Mouse (Mus musculus) heart, adult 18-20 months (tissue): ENCODE data around the gene Babam2. TPM values are rescaled to one million over a fixed set of nuclear protein-coding genes. Genes with fewer than 3 reads are reported as not detected.
A peak's percentile ranks its signal among the peaks of the same experiment; 100 is the strongest.

ENCODE experiments used
- DNase-seq, 2 experiments: peaks; one replicate each; pipeline ENCODE4 v3.0.0; 2021 to 2022; ENCODE audit warnings: mixed read lengths in 1 of 2
- total RNA-seq, 2 experiments: library from RNA; stranded (reverse); gene quantifications; 2 replicates each; pipeline ENCODE4 v1.2.3; 2021

The Babam2 gene
- total RNA-seq, 2 experiments from 2014 or later, result 31.5 to 37.7 TPM

DNA sequence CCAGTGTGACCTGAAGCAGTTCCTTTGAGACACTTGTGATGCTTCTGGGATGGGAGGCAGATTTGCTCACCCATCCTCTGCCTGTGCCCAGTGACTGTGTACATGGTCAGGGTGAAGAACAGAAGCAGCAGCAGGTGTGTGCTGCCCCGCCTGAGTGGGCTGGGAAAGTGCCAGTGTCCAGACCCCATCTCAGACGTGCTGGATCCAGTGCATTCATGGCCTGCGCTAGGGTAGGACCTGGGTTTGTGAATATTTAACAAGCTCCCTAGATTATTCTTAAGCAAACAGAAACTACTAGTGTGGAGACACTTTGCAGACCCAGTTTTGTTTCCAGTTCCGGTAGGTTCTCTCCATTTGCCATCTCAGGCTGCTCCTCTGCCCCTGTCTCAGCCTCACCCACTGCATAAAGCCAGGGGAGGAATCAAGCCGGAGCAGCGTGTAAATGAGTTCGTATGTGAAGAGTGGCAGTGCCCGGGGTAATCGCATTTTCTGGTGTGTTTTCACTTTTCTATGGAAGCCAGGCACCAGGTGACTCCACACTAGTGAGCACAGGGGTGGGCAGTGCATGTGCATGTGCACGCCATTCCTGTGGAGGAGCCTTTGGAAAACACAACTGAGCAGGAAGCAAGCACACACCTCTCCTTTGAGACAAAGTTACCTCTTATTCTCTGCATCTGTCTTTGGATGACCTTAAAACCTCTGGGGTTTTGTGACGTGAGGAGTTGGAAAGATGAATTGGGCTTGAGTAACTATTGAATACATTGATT, 290.2 kb downstream of the Babam2 start:
- no peak for DNase-seq

DNA sequence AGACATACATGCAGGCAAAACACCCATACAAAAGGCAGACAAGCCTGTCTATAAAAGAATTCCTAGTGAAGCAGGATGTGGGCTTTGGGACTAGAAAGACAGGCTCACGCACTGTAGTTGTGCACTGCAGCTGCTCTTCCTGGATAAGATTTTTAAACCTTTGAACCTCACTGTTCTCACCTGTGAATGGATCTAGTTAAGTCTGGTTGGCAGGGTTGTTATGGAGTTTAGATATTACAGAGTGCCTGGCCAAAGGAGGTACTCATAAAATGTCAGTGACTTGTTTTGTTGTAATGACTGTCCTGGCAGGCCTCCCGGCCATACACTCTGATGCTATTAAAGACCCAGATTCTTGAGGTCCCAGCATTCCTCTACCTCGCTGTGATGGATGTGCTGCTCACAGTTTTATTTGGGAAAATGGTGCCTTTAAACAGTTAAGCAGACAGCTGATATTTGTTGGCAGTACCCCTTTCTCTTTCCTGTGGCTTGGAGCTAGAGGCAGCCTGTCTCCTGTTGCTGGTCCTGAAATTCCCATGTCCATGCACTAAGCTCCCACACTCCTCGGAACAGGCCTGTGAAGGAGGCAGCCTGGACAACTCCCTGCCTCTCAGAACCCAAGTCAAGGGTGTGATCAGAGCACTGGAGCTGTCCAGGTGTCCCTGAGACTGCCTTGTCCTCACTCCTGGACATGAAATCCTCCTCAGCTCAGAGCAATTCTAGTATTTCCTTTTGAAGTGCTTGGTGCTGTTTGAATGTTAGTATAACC, 299.9 kb downstream of the Babam2 start:
- no peak for DNase-seq

DNA sequence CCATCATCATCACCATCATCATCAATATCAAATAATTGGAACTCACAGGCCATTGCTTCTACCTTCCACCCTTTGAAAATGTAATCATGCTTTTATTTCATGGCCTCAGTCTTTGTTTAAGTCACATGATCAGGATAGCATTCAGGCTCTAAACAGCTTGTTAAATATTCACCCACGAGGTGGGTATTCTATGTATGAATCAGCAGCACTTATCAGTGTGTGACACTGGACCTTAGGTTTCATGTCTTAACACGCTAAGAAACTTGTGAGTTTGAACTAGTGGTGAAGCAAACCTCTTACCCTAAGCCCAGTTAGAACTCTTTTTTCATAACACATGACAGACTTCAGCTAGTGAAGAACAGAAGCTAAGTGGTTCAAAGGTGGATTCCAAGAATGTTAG, 301.3 kb downstream of the Babam2 start:
- DNase-seq, result no peak

DNA sequence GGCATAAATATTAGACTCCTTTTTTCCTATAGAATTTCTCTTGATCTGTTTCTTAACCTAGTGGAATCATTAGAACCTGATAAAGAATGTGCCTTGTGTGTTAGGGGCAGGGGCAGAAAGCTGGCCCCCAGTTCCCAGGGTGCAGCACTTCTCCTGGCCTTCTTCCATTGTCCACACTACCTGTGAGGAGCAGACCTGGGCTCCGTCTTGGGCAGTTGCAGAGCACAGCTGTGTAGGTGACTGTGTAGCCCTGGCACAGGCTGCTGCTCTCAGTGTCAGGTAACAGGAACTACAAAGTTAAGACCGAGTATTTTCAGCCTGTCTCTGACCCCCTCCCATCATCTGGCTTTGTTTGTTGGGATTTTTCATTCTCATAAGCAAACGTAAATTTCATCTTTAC, 302.6 kb downstream of the Babam2 start:
- DNase-seq, result no peak

DNA sequence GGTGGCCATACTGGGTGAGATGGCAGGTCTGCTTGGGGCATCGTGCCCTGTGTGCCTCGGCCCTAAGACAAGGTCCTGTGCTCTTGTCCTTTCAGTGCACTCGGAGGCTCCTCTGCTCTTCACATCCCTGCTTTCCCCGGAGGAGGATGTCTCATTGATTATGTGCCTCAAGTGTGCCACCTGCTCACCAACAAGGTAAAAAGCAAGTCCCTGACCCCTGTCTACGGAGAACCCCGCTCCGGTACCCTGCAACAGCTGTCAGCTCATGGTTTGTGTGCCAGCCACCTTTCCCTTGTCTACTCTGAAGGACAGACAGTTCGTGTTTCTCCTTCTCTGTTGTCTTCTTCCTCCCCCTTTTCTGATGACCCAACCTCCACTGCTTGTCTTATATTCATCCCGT, 303.8 kb downstream of the Babam2 start:
- no peak for DNase-seq

DNA sequence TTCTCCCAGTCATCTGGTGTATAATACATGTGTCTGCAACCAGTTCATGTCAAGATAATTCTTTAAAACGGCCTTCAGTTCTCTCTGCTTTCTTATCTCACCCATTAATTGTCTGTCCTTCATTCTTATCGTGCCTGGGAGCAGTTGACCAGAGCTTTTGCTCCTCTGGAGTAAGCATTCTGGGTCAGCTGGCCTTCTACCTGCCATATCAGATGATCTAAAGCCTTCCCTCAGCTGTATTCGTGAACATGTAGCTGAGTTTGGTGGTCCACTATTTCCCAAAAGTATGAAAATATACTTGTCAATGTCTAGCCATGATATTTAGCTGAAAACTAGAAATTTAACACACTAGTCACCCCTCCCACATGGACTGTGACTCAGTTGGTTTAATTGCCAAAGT, 304.3 kb downstream of the Babam2 start:
- DNase-seq, result no peak

DNA sequence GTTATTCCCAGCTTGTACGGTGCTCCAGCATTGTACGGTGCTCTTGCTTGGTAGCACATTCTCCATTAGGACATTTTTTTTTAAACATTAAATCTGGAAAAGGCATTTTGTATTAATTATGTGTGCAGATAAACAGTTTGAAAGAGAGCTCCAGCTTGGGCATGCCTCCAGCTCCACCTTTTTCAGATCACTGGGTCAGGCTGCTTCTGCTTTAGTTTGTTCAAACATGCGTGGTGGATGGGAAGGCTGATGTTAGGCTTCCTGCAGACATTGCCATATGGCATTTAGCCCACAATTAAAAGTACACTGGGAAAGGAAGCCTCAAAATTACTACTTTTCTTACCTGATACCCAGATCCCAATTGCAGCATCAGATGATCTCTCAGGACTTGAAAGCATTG, 310.9 kb downstream of the Babam2 start:
- DNase-seq, result peak in 1 of 2 experiments; percentile 50

DNA sequence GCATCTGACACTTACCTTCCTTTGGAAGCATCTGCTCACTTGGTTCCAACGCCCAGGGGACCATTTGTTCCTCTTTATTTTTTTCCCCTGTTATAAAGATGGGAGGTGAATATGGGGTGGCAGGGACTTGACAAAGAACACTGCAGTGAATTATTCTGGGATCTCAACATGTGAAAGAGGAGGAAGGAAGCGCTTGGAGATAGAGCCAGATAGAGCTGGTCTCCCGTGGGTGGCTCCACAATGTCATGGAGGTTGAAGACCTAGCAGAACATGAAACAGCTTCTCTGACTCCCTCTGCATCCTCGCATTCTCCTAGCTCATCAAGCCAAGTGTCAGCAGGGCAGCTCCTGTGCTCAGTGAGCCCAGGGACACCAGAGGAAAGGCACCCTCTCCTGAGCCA, 312.6 kb downstream of the Babam2 start:
- no peak for DNase-seq

DNA sequence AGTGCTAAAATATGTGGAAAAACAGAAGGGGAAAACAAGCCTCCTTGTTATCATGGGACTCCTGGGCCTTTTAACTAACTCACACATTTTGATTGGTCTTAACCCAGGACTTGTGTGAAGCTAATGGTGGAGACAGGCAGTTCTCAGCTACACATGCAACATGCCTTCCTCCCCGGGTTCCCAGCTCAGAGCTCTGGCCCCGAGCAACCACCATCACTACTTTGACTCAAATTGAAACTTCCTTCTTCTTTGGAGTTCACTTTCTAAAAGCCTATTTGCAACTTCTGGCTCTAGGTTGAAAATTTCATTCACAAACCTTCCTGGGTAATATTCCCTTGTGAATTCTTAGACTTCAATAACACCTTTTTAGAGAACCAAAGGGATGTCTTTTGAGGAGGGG, 315.6 kb downstream of the Babam2 start:
- DNase-seq, result no peak

DNA sequence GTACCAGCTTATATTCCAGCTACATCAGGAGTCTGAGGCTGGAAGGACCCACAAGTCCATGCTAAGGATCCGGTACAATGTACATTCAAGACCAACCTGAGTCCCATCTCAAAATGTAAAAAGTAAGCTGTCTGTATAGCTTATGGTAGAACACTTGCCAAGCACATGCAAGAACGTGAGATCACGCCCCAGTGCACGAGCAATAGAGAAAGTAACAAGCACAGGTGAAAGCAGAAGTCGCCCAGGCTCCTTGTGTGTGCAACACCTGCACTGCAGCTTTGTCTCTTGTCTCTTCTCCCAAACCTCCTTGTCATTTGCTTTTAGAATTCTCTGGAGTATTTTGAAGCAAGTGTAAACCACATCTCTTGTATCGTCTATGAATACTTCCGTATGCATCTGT, 317.3 kb downstream of the Babam2 start:
- no peak for DNase-seq

DNA sequence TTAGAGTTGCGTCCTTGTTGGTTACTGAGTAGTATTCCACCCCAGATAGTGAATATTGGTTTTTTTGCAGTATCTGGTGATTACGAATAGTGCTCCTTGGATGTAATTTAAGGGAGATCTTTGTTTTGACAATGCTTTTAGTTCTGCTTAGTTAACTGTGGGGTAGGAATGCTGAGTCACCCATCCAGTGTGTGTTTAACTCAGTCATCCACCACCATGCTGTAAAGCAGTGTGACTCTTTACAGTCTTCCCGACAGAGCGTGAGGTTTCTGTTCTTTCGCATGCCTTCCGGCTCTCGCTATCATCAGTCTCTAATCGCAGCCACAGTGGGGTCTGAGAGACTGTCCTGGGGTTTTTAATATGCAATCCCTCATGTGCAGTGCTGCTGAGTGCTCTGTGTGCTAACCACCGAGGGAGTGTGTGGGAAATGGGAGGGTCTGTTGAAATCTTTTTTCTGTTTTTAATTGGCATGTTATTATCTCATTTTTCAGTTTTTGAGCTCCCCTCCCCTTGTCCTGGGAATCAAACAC, 318.5 kb downstream of the Babam2 start:
- no peak for DNase-seq

DNA sequence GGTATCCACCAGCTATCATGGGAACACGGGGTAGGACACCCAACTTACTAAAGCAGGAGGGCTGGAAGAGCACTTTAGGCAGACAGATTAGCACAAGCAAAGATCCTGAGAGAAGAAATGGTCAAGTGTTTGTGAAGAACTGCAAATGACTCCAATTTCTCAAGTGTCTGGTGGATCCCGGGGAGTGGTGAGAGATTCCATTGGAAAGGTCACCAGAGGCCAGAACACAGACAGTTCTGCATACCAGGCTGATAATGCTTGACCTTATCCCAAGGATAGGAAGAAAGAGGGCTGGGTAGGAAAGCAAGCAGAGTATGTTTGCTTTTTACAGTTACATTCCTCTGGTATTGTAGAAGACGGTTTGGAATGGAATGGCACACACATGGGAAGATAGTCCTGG, 320.2 kb downstream of the Babam2 start:
- peak; percentile 17 to 25 for DNase-seq

DNA sequence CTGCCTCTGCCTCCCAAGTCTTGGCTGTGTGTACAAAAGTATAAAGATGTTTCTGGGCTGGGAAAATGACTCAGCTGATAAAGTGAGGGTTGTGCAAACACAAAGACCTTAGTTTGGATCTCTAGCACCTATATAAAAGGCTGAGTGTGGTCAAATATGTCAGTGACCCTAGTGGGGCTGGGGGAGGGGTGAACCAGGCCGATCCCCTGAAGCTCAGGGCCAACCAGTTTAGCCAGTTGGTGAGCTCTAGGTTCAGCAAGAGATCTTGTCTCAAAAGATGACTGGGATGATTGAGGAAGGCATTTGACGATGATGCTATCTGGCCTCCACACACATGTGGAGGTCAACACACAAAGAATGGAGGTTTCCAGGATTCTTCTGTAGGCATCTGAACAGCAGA, 320.8 kb downstream of the Babam2 start:
- no peak for DNase-seq

DNA sequence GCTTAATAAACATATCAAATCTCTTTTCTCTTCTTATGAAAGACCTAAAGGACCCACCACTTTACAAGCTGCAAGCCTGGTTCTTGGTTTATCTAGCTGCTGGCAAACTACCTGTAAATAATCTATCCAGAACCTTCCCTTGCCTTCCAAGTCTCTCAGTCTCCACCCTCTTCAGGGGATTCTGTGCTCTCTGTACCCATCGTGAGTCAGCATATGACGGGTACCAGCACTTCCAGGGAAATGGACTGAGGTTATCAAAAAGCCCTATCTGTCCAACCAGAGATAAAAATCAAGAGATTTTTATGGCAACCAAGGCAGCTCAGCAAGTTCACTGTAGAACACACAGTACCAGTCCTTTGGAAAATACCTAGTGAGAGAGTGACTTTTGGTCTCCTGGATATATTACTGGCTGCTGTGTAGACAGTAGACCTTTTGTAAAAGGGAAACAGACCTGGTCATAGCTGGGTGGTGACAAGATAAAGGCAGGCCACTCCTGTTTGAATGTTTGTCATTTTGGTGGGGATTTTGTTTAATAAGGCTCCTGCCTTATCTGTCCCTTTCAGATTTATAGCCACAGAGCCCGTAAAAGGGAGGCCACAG, 332.4 kb downstream of the Babam2 start:
- no peak for DNase-seq

DNA sequence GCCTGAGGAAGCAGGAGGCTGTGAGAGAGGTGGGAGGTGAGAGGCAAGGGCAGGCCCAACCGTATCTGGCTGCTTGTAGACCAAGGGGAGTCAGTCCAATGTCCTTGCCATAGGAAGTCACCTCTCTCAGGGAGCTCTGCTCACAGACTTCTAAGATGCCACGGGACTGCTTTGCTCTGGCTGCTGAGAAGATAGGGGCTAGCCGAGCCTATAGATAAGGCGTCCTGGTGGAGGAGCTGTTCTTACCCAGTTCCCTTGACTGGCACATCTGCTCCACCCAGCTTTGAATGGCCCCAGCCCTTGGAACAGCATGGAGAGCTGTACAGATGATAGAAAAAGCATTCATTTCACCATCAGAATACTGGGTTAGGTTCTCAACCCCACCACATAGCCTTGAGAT, 335.7 kb downstream of the Babam2 start:
- DNase-seq, result no peak

DNA sequence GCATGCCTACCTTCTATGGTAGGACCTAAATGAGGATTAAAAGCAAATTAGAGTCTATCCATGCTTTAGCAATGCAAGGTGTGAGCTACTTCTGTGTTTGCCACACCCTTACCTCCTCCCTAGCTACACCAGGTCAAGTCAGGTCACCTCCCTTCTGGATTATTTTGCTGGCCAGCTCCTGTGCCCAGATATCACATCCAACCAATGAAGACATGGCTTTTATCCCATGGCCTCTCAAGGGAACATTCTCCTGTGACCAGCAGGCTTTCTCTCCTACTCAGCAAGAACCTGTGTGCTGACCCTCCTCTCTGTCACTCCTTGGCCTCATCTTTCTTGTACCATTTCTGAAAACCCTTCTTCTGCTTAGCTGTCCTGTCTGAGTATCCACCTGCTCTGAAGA, 336.1 kb downstream of the Babam2 start:
- peak; percentile 33 to 36 for DNase-seq

DNA sequence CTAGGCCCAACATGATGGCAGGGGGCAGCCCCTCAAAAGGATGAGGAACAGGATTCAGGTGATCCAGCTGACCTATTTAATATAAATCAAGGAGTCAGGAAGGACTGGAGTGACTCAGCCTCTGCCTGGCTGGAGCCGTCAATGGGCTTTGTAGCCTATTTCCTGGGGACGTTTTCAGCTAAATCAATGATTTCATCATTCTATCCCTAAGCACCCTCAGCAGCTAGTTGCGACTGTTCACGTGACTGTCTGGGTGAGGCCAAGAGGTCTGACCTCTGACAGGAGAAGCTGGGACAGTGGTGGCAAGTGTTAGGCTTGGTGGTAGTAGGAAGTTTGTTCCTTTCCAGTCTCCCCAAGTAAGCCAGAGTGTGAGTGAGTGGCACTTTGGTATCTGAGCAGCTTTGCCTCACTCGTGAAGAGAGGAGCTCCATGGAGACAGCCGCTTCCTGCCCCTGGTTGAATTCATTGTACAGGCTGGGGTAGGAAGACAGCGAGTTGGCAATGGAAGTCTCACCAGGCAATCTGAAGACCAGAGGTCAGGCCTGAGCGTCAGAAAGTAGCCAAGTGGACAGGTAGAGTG, 337.1 kb downstream of the Babam2 start:
- DNase-seq, result peak; percentile 33 to 36

DNA sequence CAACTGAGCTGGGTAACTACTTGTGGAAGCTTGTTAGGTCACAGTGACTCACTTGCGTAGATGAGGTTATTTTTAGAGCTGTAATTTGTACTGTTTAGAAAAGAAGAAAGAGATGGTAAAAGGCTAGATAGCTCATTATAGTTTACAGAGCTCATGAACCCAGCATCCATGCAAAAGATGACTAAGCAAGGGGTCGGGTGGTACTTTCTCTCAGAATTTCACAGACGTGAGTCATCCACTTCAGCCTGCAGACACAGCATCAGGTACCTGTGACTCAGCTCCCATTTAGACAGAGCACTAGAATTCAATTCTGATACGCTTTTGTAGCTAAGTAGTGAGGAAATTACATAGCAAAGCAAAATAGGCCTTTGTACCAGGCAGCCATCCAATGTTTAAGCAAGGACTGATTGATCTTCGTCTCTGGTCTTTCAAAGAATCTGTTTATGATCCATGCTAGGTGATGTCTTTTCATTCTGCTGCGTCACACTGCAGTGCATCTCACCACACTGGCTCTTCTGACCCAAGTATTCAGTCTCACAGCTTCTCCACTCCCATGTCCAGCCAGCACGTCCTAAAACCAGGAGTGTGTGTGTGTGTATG, 338.3 kb downstream of the Babam2 start:
- DNase-seq, result no peak

DNA sequence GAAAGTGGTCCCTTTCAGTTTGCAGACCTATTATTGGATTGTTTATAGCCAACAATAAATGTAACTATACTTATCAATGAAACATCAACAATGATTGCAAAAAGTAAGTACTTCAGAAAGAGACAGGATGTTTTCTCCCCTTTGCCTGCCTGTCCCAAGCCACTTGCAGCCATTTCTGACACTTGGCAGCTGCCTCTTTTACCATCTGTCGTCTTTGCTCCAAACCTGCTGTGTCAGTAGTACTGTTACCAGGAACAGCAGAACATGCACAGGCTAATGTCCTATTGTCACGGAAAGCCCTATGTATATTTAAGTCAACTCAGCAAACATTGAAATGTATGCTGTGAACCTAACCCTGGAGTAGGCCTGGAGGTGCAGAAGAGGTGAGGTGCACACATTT, 339.4 kb downstream of the Babam2 start:
- peak; percentile 35 to 50 for DNase-seq

DNA sequence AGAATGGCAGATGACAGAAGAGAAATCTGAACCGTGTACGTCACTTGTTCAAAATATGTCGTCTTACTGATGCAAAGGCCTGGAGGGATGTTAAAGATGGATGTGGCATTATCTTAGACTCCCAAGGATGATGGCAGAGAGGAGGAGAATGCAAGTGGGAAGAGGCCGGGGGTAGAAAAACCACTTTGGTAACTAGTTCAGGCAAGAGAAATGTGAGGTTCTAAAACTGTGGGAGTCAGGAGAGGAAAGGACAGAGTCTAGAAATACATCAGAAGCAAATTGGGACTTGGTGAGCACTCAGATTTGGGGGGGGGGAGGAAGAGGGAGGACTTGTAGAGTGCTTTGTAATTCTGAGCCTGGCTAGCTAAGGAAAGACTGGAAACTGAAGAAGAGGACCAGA, 340.1 kb downstream of the Babam2 start:
- DNase-seq, result no peak

DNA sequence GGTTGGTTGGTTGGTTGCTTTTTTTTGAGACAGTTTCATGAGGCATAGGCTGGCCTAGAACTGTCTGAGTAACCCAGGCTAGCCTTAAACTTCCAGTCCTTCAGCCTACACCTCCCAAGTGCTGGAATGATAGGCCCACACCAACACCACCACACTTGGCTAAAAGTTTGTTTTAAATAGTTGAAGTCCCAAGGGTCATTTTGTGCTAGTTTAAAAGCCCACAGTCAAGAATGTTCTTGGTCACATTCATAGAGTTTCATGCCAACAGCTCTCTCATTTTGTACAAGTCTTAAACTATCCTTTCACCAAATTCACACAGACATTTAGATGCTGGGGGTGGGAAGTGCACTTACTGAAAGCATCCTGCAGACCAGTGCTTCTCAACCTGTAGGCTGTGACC, 341.5 kb downstream of the Babam2 start:
- peak in 1 of 2 experiments; percentile 53 for DNase-seq

DNA sequence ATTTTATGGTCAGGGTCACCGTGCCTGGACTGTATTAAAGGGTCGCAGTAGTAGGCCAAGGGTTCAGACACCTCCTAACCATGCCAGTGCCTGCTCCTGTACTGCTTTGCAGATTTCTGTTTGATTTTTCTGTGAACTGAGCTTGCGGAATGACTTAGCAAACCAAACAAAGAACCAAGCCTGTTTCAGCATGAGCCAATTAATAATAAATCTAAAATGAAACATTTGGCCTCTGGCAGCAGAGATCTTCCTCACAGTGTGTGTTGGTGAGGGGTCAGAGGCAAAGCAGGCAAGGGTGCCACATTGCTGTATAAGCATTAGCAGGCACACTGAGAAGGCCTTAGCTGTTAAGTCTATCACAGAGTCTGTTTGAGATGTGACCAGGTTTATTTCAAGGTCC, 342.0 kb downstream of the Babam2 start:
- no peak for DNase-seq
